Mouse (Mus musculus) liver, embryonic 11.5 days (tissue): Measurements from ENCODE around the gene Olfr223. TPM values are rescaled to one million over a fixed set of nuclear protein-coding genes. Genes with fewer than 3 reads are reported as not detected.

ENCODE experiments used
- ATAC-seq: fragments of 200-750 bp; cut with Nextera tagmentation; replicated peaks from 2 replicates; pipeline ENCODE4 v1.8.0; 2017; ENCODE audit warnings: moderate number of reproducible peaks, mild to moderate bottlenecking, moderate TSS enrichment, moderate library complexity; ENCODE audit not compliant: low FRiP score
- DNase-seq: peaks from one replicate; pipeline ENCODE4 v3.0.0-alpha.2; 2017; ENCODE audit warnings: low spot score
- H3K27ac ChIP-seq: fragments of 300-500 bp; sonication (generic); 2 replicates; pipeline ENCODE4 v1.5.1; 2014; ENCODE audit warnings: mild to moderate bottlenecking, low read depth, low read length, control low read depth
- H3K27me3 ChIP-seq: fragments of 300-500 bp; sonication (generic); replicated peaks from 2 replicates; pipeline ENCODE4 v1.6.1; 2014; ENCODE audit warnings: low read length, mixed read lengths; ENCODE audit not compliant: control insufficient read depth, insufficient read depth
- H3K36me3 ChIP-seq: fragments of 300-500 bp; sonication (generic); 2 replicates; pipeline ENCODE4 v1.6.1; 2014; ENCODE audit warnings: mild to moderate bottlenecking, low read length, moderate library complexity, mixed read lengths; ENCODE audit not compliant: control insufficient read depth, insufficient read depth
- H3K4me1 ChIP-seq: fragments of 300-500 bp; sonication (generic); replicated peaks from 2 replicates; pipeline ENCODE4 v1.6.1; 2014; ENCODE audit warnings: low read length, mixed read lengths; ENCODE audit not compliant: control insufficient read depth, insufficient read depth
- H3K4me2 ChIP-seq: fragments of 300-500 bp; sonication (generic); 2 replicates; pipeline ENCODE4 v1.6.1; 2014; ENCODE audit warnings: mild to moderate bottlenecking, control low read depth, moderate library complexity
- H3K4me3 ChIP-seq: fragments of 300-500 bp; sonication (generic); 2 replicates; pipeline ENCODE4 v1.5.1; 2014; ENCODE audit warnings: low read depth, low read length, control low read depth
- H3K9ac ChIP-seq: fragments of 300-500 bp; sonication (generic); 2 replicates; pipeline ENCODE4 v1.6.1; 2014; ENCODE audit warnings: low read depth, low read length, control low read depth
- H3K9me3 ChIP-seq: fragments of 300-500 bp; sonication (generic); 2 replicates; pipeline ENCODE4 v1.6.1; 2016; ENCODE audit warnings: low read length, inconsistent platforms, mixed read lengths; ENCODE audit not compliant: control insufficient read depth
- WGBS: fragments of 180-500 bp; shearing (Covaris S2); extraction: QIAGEN DNeasy Blood & Tissue Kit; methylation state at CpG from one replicate; pipeline ENCODE4 v1.1.7; 2014; 5-methylcytosine and 5-hydroxymethylcytosine counted together
- polyA plus RNA-seq: library from polyadenylated mRNA; unstranded; fragments of >200 nt; fragmentation: Nextera tagmentation; extraction: Ambion mirVana; gene quantifications from 2 replicates; pipeline ENCODE4 v1.2.1, GENCODE M21; 2014

Gene Olfr223
- polyA plus RNA-seq, 1 experiment from 2014 or later, result not detected

DNA sequence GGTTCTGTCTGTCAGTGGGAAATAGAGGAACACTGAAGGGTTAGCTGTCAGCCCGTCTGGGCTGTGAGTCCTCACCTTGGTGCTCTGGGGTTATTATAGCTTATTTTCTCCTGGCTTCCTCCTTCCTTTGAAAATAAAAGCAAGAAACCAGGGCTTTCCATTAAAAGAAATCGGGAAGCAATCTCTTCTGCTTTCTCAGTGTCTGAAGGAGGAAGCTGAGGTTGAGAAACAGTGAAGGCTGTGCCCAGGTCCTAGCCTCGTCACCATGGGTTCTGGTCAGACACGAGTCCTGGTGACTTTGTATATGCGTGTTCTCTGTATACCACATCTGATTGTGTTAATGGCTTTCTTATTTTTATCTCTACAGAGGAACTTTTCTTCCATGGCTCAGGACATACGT is 50.6 kb downstream of the Olfr223 start:
- no peak overlapping the region for H3K27ac ChIP-seq
- DNase-seq, result no peak

DNA sequence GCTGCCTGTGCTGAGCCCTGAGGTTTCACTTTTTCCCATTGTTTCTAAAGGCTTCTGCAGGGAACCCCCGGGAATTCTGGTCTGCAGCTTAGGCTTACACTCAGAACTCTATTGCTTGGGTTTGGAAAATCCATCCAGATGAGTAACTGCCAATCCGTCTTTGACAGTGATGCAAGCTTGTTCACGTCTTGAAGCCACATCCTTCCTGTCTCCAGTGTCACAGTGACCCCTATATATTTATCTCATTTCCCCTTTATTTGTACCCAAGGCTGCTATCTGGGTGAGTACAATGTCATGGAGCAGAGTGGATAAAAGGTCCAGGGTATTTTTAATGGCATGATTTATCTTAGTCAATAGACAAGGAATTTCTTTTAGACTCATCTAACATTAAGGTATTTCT is 51.8 kb downstream of the Olfr223 start, which contains the start of gene Nlrp3:
Gene Nlrp3, plus strand, starts transcription at position 245 of the 400 bp plus-strand sequence.
- Histone ChIP-seq H3K4me2 (no peak within 1 kb of the TSS), H3K27me3 (no peaks in the 10 kb centered on the region), H3K4me1 (no peaks in the 10 kb centered on the region), H3K9ac (no peak within 1 kb of the TSS), H3K9me3 (no peaks in the 10 kb centered on the region), H3K27ac (no peak within 1 kb of the TSS), H3K4me3 (no peak within 1 kb of the TSS), H3K36me3 (no peaks in the 10 kb centered on the region)
- ATAC-seq (no peak), DNase-seq (no peak)
- WGBS, result 31% methylated on average over 3 of the region's 3 CpGs

More for the DNA sequence above, 50.6 kb downstream of the Olfr223 start:
- Histone ChIP-seq H3K36me3 (no peaks in the 10 kb centered on the region), H3K4me1 (no peaks in the 10 kb centered on the region), H3K27me3 (no peaks in the 10 kb centered on the region), H3K4me3 (no peak overlapping the region), H3K9me3 (no peaks in the 10 kb centered on the region), H3K4me2 (no peak overlapping the region), H3K9ac (no peak overlapping the region)
- no peak for ATAC-seq
- whole genome bisulfite sequencing, result 52% methylated on average over 6 of the region's 6 CpGs

DNA sequence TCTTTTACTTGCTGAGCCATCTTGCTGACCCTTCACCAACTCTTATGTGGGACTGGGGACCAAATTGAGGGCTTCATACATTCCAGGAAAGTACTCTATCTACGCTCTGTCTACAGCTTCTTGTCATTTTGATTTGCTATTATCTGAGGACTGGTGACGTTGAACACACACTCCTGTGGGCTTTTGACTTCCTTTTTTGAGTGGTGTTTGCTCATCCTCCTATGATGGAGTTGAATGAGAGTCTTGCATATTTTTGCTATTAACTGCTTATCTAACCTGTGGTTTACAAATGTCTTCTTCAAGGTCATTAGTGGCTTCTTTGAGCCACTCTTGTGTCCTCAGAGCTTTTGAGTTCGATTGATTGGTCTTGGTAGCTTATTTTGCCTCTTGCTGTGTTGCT is 53.0 kb downstream of the Olfr223 start:
- DNase-seq (no peak), ATAC-seq (no peak)
- H3K4me1 ChIP-seq, result no peaks in the 10 kb centered on the region
- H3K4me3 ChIP-seq, result no peak overlapping the region
- no peak overlapping the region for H3K9ac ChIP-seq
- no peaks in the 10 kb centered on the region for H3K27me3 ChIP-seq
- 49% methylated on average over 3 of the region's 3 CpGs for WGBS
- no peak overlapping the region for H3K27ac ChIP-seq
- no peaks in the 10 kb centered on the region for H3K9me3 ChIP-seq
- H3K4me2 ChIP-seq, result no peak overlapping the region
- no peaks in the 10 kb centered on the region for H3K36me3 ChIP-seq

Other genes starting within 250 kb of the Olfr223 start
- gene Prss38, start 217.6 kb downstream of the Olfr223 start, polyA plus RNA-seq, result not detected in 2 replicates
- 10.8 and 12.7 TPM in 2 replicates for gene Jmjd4, start 143.2 kb downstream of the Olfr223 start, polyA plus RNA-seq
- gene Snap47, start 142.1 kb downstream of the Olfr223 start, polyA plus RNA-seq, result 57.9 and 67.4 TPM in 2 replicates
- 3.2 and 3.6 TPM in 2 replicates for gene Zfp867, start 120.8 kb downstream of the Olfr223 start, polyA plus RNA-seq
- 16.8 TPM in 2 replicates for gene Zkscan17, start 66.5 kb downstream of the Olfr223 start, polyA plus RNA-seq
- gene Nlrp3, start 51.7 kb downstream of the Olfr223 start, polyA plus RNA-seq, result 0.34 and 0.39 TPM in 2 replicates
- gene Olfr222, start 17.1 kb downstream of the Olfr223 start, polyA plus RNA-seq, result not detected in 2 replicates
- 44.9 and 46.7 TPM in 2 replicates for gene Mprip, start 68.0 kb upstream of the Olfr223 start, polyA plus RNA-seq
- 1.5 and 1.8 TPM in 2 replicates for gene Pld6, start 194.4 kb upstream of the Olfr223 start, polyA plus RNA-seq
- gene Flcn, start 216.7 kb upstream of the Olfr223 start, polyA plus RNA-seq, result 30.1 and 33.1 TPM in 2 replicates
- 26.1 and 26.2 TPM in 2 replicates for gene Nt5m, start 246.2 kb upstream of the Olfr223 start, polyA plus RNA-seq
- 211 and 226 TPM in 2 replicates for gene Cops3, start 246.5 kb upstream of the Olfr223 start, polyA plus RNA-seq